Mouse (Mus musculus): Measurements from ENCODE around the gene Rexo1. TPM values are rescaled to one million over a fixed set of nuclear protein-coding genes. Genes with fewer than 3 reads are reported as not detected.
"Not testable (repeated sequence)": the region's sequence is repeated elsewhere in the genome, so short reads cannot be mapped to it uniquely, and the experiment has no call there.

The Rexo1 gene
- polyA plus RNA-seq (2012; rRNA removed), result 59.9 and 72.0 TPM in 2 replicates

GRCm38 (mm10) chr10:80561116-80561944 is at the start of gene Rexo1:
Gene Rexo1, minus strand, starts transcription at chr10:80561560.
- peak; percentile 98 for DNase-seq (ENCODE audit: low read depth)
- TF ChIP-seq POLR2A (IDR thresholded peaks at IDR 0.05; ENCODE audit: borderline replicate concordance, extremely low read depth, insufficient read depth, insufficient read length, poor library complexity, severe bottlenecking), result peak; percentile 37; the same call in 1 of the 2 replicates
- TF ChIP-seq CTCF (IDR thresholded peaks at IDR 0.05; ENCODE audit: borderline replicate concordance, extremely low read depth, insufficient read depth, insufficient read length), result peak; percentile 89

GRCm38 (mm10) chr10:80611024-80611423 is 49.7 kb upstream of the Rexo1 start:
- DNase-seq (ENCODE audit: low read depth), result peak; percentile 49
- TF ChIP-seq CTCF (IDR thresholded peaks at IDR 0.05; ENCODE audit: borderline replicate concordance, extremely low read depth, insufficient read depth, insufficient read length) (peak; percentile 86), POLR2A (IDR thresholded peaks at IDR 0.05; ENCODE audit: borderline replicate concordance, extremely low read depth, insufficient read depth, insufficient read length, poor library complexity, severe bottlenecking) (no peak)

DNA sequence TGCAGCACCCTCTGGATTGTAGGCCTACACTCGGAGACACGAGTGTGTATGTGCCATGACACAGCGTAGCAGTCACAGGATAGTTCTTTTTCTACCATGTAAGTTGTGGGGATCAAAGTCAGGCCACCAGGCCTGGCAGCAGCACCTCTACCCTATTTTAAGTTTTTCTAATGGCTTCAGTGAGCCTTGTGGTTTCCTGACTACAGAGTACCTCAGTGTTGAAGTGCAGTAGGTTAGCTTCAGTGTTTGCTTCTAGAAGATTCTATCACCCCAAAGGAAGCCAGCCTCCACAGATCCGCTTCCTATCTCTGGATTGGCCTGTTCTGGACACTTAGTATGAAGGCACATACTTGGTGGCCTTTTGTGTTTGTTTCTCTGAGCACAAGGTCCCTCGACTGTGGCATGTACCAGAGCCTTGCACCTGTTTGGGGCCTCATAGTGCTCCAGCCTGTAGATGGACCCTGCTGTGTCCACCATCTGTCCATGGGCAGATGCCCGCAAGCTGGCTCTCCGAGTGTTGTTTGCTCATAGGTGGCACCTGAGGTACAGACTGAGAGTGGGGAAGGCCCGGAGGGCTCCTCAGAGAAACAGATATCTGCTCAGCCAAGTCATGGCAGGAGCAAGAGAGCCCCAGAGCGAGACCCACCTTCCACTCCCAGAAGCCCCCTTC is 48.9 kb upstream of the Rexo1 start:
- TF ChIP-seq CTCF (IDR thresholded peaks at IDR 0.05; ENCODE audit: borderline replicate concordance, extremely low read depth, insufficient read depth, insufficient read length) (no peak), POLR2A (IDR thresholded peaks at IDR 0.05; ENCODE audit: borderline replicate concordance, extremely low read depth, insufficient read depth, insufficient read length, poor library complexity, severe bottlenecking) (no peak)
- no peak for DNase-seq (ENCODE audit: low read depth)

- TF ChIP-seq CTCF (IDR thresholded peaks at IDR 0.05; ENCODE audit: borderline replicate concordance, extremely low read depth, insufficient read depth, insufficient read length), result no peak
- TF ChIP-seq POLR2A (IDR thresholded peaks at IDR 0.05; ENCODE audit: borderline replicate concordance, extremely low read depth, insufficient read depth, insufficient read length, poor library complexity, severe bottlenecking), result no peak
- no peak for DNase-seq (ENCODE audit: low read depth)
Measured at GRCm38 (mm10) chr10:80609269-80609924, 48.0 kb upstream of the Rexo1 start.

DNA sequence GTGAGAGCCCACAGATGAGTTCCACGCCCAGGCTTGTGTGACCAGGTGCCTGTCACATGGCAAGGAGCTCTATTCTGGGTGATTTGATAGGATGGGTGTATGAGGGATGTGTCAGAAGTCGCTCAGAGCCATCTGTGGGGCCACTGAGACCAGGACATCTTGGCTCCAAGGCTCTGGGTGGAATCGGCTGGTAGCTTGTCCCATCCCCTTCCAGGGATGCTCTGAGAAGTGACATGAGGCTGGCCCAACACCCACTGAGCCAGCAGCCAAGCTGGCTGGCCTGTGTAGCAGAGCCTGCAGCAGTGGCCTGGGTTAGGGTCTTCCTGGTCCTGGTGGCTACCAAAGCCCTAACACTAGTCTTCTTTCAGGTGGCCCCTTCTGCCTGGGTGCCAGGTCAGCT is 47.1 kb upstream of the Rexo1 start:
- DNase-seq (ENCODE audit: low read depth), result no peak
- TF ChIP-seq CTCF (IDR thresholded peaks at IDR 0.05; ENCODE audit: borderline replicate concordance, extremely low read depth, insufficient read depth, insufficient read length) (no peak), POLR2A (IDR thresholded peaks at IDR 0.05; ENCODE audit: borderline replicate concordance, extremely low read depth, insufficient read depth, insufficient read length, poor library complexity, severe bottlenecking) (no peak)

DNA sequence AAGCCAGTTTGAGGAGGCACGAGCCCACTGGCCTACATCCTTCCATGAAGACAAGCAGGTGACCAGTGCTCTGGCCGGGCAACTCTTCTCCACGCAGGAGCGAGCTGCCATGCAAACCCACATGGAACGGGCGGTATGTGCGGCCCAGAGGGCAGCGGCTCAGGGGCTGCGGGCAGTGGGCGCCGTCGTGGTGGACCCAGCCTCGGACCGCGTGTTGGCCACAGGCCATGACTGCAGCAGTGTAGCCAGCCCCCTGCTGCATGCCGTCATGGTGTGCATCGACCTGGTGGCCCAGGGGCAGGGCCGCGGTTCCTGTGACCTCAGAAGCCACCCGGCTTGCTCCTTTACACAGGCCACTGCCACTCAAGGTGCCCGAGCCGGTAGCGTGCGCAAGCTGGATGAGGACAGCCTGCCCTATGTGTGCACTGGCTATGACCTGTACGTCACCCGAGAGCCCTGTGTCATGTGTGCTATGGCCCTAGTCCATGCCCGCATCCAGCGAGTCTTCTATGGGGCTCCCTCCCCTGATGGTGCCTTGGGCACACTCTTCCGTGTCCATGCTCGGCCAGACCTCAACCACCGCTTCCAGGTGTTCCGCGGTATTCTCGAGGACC is 45.5 kb upstream of the Rexo1 start:
- no peak for TF ChIP-seq CTCF (IDR thresholded peaks at IDR 0.05; ENCODE audit: borderline replicate concordance, extremely low read depth, insufficient read depth, insufficient read length)
- TF ChIP-seq POLR2A (IDR thresholded peaks at IDR 0.05; ENCODE audit: borderline replicate concordance, extremely low read depth, insufficient read depth, insufficient read length, poor library complexity, severe bottlenecking), result no peak
- no peak for DNase-seq (ENCODE audit: low read depth)

DNA sequence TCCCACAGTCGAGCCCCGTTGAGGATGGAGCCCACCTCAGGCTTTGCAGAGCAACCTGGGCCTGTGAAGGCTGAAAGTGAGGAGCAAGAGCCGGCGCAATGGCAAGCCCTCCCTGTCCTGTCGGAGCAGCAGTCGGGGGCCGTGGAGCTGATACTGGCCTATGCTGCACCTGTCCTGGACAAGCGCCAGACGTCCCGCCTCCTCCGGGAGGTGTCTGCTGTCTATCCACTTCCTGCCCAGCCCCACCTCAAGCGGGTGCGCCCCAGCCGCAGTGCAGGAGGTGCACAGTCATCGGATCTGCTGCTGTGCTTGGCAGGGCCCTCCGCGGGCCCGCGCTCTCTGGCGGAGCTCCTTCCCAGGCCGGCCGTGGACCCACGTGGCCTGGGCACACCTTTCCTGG is 44.9 kb upstream of the Rexo1 start:
- no peak for TF ChIP-seq POLR2A (IDR thresholded peaks at IDR 0.05; ENCODE audit: borderline replicate concordance, extremely low read depth, insufficient read depth, insufficient read length, poor library complexity, severe bottlenecking)
- no peak for TF ChIP-seq CTCF (IDR thresholded peaks at IDR 0.05; ENCODE audit: borderline replicate concordance, extremely low read depth, insufficient read depth, insufficient read length)
- no peak for DNase-seq (ENCODE audit: low read depth)

DNA sequence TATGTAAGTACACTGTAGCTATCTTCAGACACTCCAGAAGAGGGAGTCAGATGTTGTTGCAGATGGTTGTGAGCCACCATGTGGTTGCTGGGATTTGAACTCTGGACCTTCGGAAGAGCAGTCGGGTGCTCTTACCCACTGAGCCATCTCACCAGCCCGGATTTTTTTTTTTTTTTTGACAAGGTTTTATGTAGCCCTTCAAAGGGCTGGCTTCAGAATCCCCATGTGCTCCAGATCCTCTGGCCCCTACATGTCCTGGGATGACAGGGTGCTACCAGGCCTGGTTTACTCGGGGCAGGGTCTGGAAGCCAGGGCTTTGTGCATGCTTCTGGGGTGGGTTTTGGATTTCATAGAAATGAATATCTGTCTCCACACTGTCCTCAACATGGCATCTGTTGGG is 44.4 kb upstream of the Rexo1 start, which contains the start of gene Gm49322:
Gene Gm49322 (plus strand): TSS at position 301 of the 400 bp plus-strand sequence.
- DNase-seq (ENCODE audit: low read depth), result not testable (repeated sequence)

DNA sequence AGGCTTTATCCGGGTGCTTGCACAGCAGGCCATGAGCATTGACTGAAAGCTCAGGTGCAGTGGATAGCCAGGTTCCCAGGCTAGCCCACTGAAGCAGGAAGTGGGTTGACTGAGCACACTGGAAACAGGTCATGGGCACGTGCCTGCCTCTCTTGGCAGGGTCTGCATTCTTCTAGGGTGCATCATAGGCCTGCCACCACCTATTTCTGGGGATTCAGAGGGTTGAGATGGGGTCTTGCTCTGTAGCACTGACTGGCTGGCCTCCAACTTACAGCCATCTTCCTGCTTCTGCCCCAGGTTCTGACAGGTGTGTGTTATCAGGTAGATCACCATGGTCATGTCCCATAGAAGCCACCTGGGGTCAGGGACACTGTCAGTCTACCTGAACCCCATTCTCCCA is 43.6 kb upstream of the Rexo1 start:
- no peak for DNase-seq (ENCODE audit: low read depth)
- TF ChIP-seq POLR2A (IDR thresholded peaks at IDR 0.05; ENCODE audit: borderline replicate concordance, extremely low read depth, insufficient read depth, insufficient read length, poor library complexity, severe bottlenecking), result no peak
- no peak for TF ChIP-seq CTCF (IDR thresholded peaks at IDR 0.05; ENCODE audit: borderline replicate concordance, extremely low read depth, insufficient read depth, insufficient read length)

DNA sequence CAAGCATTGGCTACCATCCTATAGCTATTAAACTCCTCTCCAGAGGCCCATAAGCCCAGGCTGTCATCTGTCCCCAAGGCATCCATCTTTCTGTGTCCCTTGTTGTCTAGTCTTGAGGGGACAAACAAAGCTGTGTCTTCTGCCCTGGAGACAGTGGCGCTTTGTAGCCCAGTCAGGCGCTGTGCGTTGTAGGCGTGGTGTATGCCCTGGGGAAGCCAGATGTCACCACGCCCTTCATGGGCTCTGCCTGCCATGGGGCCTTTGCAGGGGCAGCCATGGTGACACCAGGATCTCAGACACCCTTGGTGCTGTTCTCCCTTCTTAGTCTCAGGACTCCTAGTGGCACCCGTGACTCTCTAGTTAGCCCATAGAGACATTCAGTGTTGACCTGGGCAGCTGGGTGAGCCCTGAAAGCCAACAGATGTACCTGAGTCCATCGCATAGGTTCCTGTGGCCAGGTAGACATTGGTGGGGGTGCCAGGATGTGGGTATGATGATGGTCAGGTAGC is 42.7 kb upstream of the Rexo1 start:
- no peak for TF ChIP-seq POLR2A (IDR thresholded peaks at IDR 0.05; ENCODE audit: borderline replicate concordance, extremely low read depth, insufficient read depth, insufficient read length, poor library complexity, severe bottlenecking)
- no peak for TF ChIP-seq CTCF (IDR thresholded peaks at IDR 0.05; ENCODE audit: borderline replicate concordance, extremely low read depth, insufficient read depth, insufficient read length)
- no peak for DNase-seq (ENCODE audit: low read depth)

DNA sequence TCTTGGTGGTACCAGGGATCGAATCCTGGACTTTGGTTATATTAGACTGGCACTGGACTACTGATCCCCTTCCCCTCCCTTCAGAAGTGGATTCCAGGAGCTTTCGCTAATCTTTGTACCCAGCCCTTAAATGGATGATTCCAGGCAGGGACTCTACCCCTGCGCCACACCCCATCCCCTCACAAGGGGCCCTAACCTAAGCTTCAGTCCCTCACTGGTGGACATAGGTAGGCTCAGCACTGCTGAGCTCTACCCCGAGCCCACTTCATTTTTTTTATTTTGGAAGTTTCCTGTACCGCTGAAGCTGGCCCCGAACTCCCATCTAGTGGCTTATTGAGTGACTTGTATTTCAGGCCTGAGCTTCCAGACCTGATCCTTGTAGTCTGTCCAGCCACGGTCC is 42.0 kb upstream of the Rexo1 start:
- no peak for DNase-seq (ENCODE audit: low read depth)
- TF ChIP-seq POLR2A (IDR thresholded peaks at IDR 0.05; ENCODE audit: borderline replicate concordance, extremely low read depth, insufficient read depth, insufficient read length, poor library complexity, severe bottlenecking), result no peak
- no peak for TF ChIP-seq CTCF (IDR thresholded peaks at IDR 0.05; ENCODE audit: borderline replicate concordance, extremely low read depth, insufficient read depth, insufficient read length)

Data from brain, embryonic 14.5 days (tissue).